Mouse (Mus musculus) hindbrain, postnatal 0 days (tissue): ENCODE measurements around the gene Cp. TPM values are rescaled to one million over a fixed set of nuclear protein-coding genes. Genes with fewer than 3 reads are reported as not detected.
"Not testable (repeated sequence)": the region's sequence is repeated elsewhere in the genome, so short reads cannot be mapped to it uniquely, and the experiment has no call there.

Experiments
- ATAC-seq: fragments of 200-750 bp; cut with Nextera tagmentation; 2 replicates; pipeline ENCODE4 v1.8.0; 2017; ENCODE audit warnings: mild to moderate bottlenecking, moderate TSS enrichment, moderate library complexity
- DNase-seq: peaks from one replicate; pipeline ENCODE4 v3.0.0-alpha.2; 2015; ENCODE audit warnings: low spot score
- H3K27ac ChIP-seq: fragments of 300-500 bp; sonication (generic); 2 replicates; pipeline ENCODE4 v1.5.1; 2014; ENCODE audit warnings: mild to moderate bottlenecking
- H3K27me3 ChIP-seq: fragments of 300-500 bp; sonication (generic); 2 replicates; pipeline ENCODE4 v1.6.1; 2014; ENCODE audit warnings: low read length, mixed read lengths; ENCODE audit not compliant: insufficient read depth
- H3K36me3 ChIP-seq: fragments of 300-500 bp; sonication (generic); 2 replicates; pipeline ENCODE4 v1.6.1; 2014; ENCODE audit warnings: low read length, mixed read lengths; ENCODE audit not compliant: insufficient read depth
- H3K4me1 ChIP-seq: fragments of 300-500 bp; sonication (generic); 2 replicates; pipeline ENCODE4 v1.6.1; 2014; ENCODE audit warnings: antibody characterized with exemption, low read length, mixed read lengths; ENCODE audit not compliant: insufficient read depth
- H3K4me2 ChIP-seq: fragments of 300-500 bp; sonication (generic); 2 replicates; pipeline ENCODE4 v1.6.1; 2014; ENCODE audit warnings: low read depth, mild to moderate bottlenecking, low read length, moderate library complexity, mixed read lengths
- H3K4me3 ChIP-seq: fragments of 300-500 bp; sonication (generic); 2 replicates; pipeline ENCODE4 v1.5.1; 2014; ENCODE audit warnings: low read length
- H3K9ac ChIP-seq: fragments of 300-500 bp; sonication (generic); replicated peaks from 2 replicates; pipeline ENCODE4 v1.6.1; 2014; ENCODE audit warnings: mild to moderate bottlenecking, low read length, moderate library complexity, mixed read lengths
- H3K9me3 ChIP-seq: fragments of 300-500 bp; sonication (generic); 2 replicates; pipeline ENCODE4 v1.6.1; 2016; ENCODE audit warnings: low read length, mixed read lengths
- CTCF ChIP-seq: IDR thresholded peaks from 2 replicates; pipeline ENCODE4 v1.5.1; 2016; ENCODE audit warnings: antibody characterized with exemption, control low read depth, low read depth
- WGBS: fragments of 180-500 bp; shearing (Covaris S2); extraction: QIAGEN DNeasy Blood & Tissue Kit; methylation state at CpG from one replicate; pipeline ENCODE4 v1.1.7; 2014; 5-methylcytosine and 5-hydroxymethylcytosine counted together
- polyA plus RNA-seq: library from polyadenylated mRNA; unstranded; fragments of >200 nt; fragmentation: Nextera tagmentation; extraction: Ambion mirVana; gene quantifications from 2 replicates; pipeline ENCODE4 v1.2.1, GENCODE M21; 2015
- total RNA-seq: library from RNA; depleted of rRNA; stranded (reverse); fragments of >200 nt; gene quantifications from 2 replicates; pipeline ENCODE4 v1.2.3, GENCODE M21; 2014; rRNA removed

The Cp gene
- 19.1 and 20.6 TPM in 2 replicates for total RNA-seq
- 15.0 and 18.7 TPM in 2 replicates for polyA plus RNA-seq

- DNase-seq, result peak; percentile 51
- no peaks in the 10 kb centered on the region for H3K4me1 ChIP-seq
- no peak within 1 kb of the TSS for H3K9ac ChIP-seq
- peak within 1 kb of the TSS; percentile 9 for H3K4me3 ChIP-seq
- ATAC-seq, result peak; percentile 43; the same call in 1 of the 2 replicates
- no peaks in the 10 kb centered on the region for H3K27me3 ChIP-seq
- H3K9me3 ChIP-seq, result no peaks in the 10 kb centered on the region
- no peaks in the 10 kb centered on the region for H3K36me3 ChIP-seq
- no peak for TF ChIP-seq CTCF
- WGBS, result 13% methylated on average over 5 of the region's 5 CpGs
- H3K4me2 ChIP-seq, result peak within 1 kb of the TSS; percentile 46
- H3K27ac ChIP-seq, result peak within 1 kb of the TSS; percentile 41; the same call in 1 of the 2 replicates
Measured at GRCm38 (mm10) chr3:19956885-19957284, at the start of gene Cp. Gene Cp (plus strand): TSS chr3:19957054.

- TF ChIP-seq CTCF, result no peak
- no peak overlapping the region for H3K9ac ChIP-seq
- no peaks in the 10 kb centered on the region for H3K9me3 ChIP-seq
- no peak overlapping the region for H3K27ac ChIP-seq
- H3K4me1 ChIP-seq, result no peaks in the 10 kb centered on the region
- no peak for ATAC-seq
- H3K4me2 ChIP-seq, result no peak overlapping the region
- no peak for DNase-seq
- no peaks in the 10 kb centered on the region for H3K36me3 ChIP-seq
- H3K27me3 ChIP-seq, result no peaks in the 10 kb centered on the region
- no peak overlapping the region for H3K4me3 ChIP-seq
Measured at GRCm38 (mm10) chr3:19948552-19948951, 8.3 kb upstream of the Cp start.

GRCm38 (mm10) chr3:19949401-19949800 is 7.5 kb upstream of the Cp start:
- not testable (repeated sequence) for H3K4me2 ChIP-seq, H3K36me3 ChIP-seq, DNase-seq, H3K9me3 ChIP-seq, H3K27ac ChIP-seq, H3K4me3 ChIP-seq, H3K9ac ChIP-seq, ATAC-seq, H3K4me1 ChIP-seq, H3K27me3 ChIP-seq
- WGBS, result 94% methylated on average over 1 of the region's 1 CpGs

- Histone ChIP-seq H3K9ac (no peak overlapping the region), H3K9me3 (no peaks in the 10 kb centered on the region), H3K4me3 (no peak overlapping the region), H3K27me3 (no peaks in the 10 kb centered on the region), H3K4me2 (no peak overlapping the region), H3K36me3 (no peaks in the 10 kb centered on the region), H3K27ac (peak overlapping the region; percentile 28; the same call in 1 of the 2 replicates), H3K4me1 (no peaks in the 10 kb centered on the region)
- TF ChIP-seq CTCF, result no peak
- ATAC-seq (0 out of 2 replicates have a peak, but pooled peaks have one; percentile 22), DNase-seq (no peak)
- whole genome bisulfite sequencing, result 8% methylated on average over 1 of the region's 1 CpGs
Measured at GRCm38 (mm10) chr3:19953425-19953824, 3.4 kb upstream of the Cp start.

GRCm38 (mm10) chr3:19953865-19954264 is 3.0 kb upstream of the Cp start:
- H3K36me3 ChIP-seq, result no peaks in the 10 kb centered on the region
- no peaks in the 10 kb centered on the region for H3K9me3 ChIP-seq
- H3K9ac ChIP-seq, result no peak overlapping the region
- no peaks in the 10 kb centered on the region for H3K27me3 ChIP-seq
- DNase-seq (peak; percentile 74), ATAC-seq (peak; percentile 93)
- no peak overlapping the region for H3K4me2 ChIP-seq
- 9% methylated on average over 3 of the region's 3 CpGs for WGBS
- H3K4me1 ChIP-seq, result no peaks in the 10 kb centered on the region
- TF ChIP-seq CTCF, result no peak
- H3K27ac ChIP-seq, result no peak overlapping the region
- H3K4me3 ChIP-seq, result no peak overlapping the region

- H3K27me3 ChIP-seq, result no peaks in the 10 kb centered on the region
- no peaks in the 10 kb centered on the region for H3K9me3 ChIP-seq
- TF ChIP-seq CTCF, result no peak
- no peaks in the 10 kb centered on the region for H3K4me1 ChIP-seq
- H3K4me3 ChIP-seq, result no peak overlapping the region
- ATAC-seq (no peak), DNase-seq (no peak)
- no peak overlapping the region for H3K9ac ChIP-seq
- no peaks in the 10 kb centered on the region for H3K36me3 ChIP-seq
- peak overlapping the region; percentile 46 for H3K4me2 ChIP-seq
- H3K27ac ChIP-seq, result no peak overlapping the region
Measured at GRCm38 (mm10) chr3:19958031-19958430, 1.2 kb downstream of the Cp start.

GRCm38 (mm10) chr3:19958983-19959382 is 2.1 kb downstream of the Cp start:
- no peaks in the 10 kb centered on the region for H3K9me3 ChIP-seq
- H3K9ac ChIP-seq, result no peak overlapping the region
- H3K36me3 ChIP-seq, result no peaks in the 10 kb centered on the region
- 0 out of 2 replicates have a peak overlapping the region, but pooled peaks have one; percentile 24 for H3K4me2 ChIP-seq
- H3K4me1 ChIP-seq, result no peaks in the 10 kb centered on the region
- no peak overlapping the region for H3K27ac ChIP-seq
- 67% methylated on average over 1 of the region's 1 CpGs for WGBS
- no peaks in the 10 kb centered on the region for H3K27me3 ChIP-seq
- H3K4me3 ChIP-seq, result no peak overlapping the region
- TF ChIP-seq CTCF, result no peak
- ATAC-seq (no peak), DNase-seq (no peak)
